Mouse (Mus musculus): ENCODE data around the gene Abtb2. TPM values are rescaled to one million over a fixed set of nuclear protein-coding genes. Genes with fewer than 3 reads are reported as not detected.

Gene Abtb2
- polyA plus RNA-seq, 1 experiment = 10.6 TPM

DNA sequence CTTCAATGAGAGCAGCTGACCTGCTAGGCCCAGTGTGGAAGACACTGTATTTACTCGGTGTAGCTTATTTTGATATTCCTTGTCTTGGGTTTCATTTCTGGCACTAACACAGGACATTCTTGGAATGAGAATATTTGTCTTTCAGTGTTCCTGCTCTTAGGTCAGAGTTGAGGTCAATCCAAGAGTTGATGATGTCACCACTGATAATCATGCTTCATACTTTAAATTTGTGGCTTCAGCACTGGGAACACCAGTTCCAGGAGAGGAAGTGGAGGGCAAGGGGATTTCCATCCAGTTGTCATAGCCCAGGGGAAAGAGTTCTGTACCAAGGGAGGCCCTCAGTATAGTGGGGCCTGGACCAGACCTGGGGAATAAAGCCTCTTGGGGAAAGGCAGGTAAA lies 3.6 kb downstream of the Abtb2 start:
- TF ChIP-seq POLR2A (IDR thresholded peaks at IDR 0.05; ENCODE audit: low read depth, low read length) (no peak), CTCF (IDR thresholded peaks at IDR 0.05; ENCODE audit: extremely low read depth, insufficient read depth, insufficient read length, insufficient replicate concordance) (no peak)
- no peak for DNase-seq (ENCODE audit: low read depth in 1 of 2, low spot score in 2 of 2)
- WGBS = 65% methylated on average over 1 of the region's 1 CpGs
- Histone ChIP-seq H3K4me3 (ENCODE audit: extremely low read depth, insufficient read depth, insufficient read length) (no peak overlapping the region), H3K4me1 (ENCODE audit: control insufficient read depth, insufficient read depth, insufficient read length) (peaks cover 6% of the 10 kb centered on the region), H3K27me3 (ENCODE audit: control insufficient read depth, insufficient read depth, low read length) (peaks cover 9% of the 10 kb centered on the region; the same call in 1 of the 2 replicates), H3K36me3 (ENCODE audit: control insufficient read depth, insufficient read depth, low read length) (no peaks in the 10 kb centered on the region), H3K27ac (ENCODE audit: insufficient read depth, low read length) (no peak overlapping the region)

DNA sequence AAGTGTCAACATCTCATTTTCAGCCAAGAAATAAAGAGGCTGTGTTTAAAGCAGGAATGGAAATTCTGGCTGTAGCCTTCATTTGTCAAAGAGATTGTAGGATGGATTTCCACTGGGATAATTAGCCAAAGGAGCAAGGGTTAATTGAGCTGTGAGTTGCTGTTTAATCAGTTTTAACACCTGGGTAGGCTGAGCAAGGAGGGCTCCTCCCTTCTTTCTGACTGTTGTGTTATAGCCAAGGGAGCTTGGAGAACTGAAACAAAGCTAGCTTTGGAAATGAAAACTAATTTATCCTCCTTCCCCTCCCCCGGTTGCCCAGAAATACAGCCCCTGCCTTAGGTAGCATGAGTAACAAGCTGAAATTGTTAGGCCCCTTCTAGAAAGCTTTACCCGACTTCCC lies 6.2 kb downstream of the Abtb2 start:
- H3K4me1 ChIP-seq (ENCODE audit: control insufficient read depth, insufficient read depth, insufficient read length) = no peaks in the 10 kb centered on the region; the same call in 1 of the 2 replicates
- 76% methylated on average over 2 of the region's 2 CpGs for WGBS
- no peak for DNase-seq (ENCODE audit: low read depth in 1 of 2, low spot score in 2 of 2)
- H3K4me3 ChIP-seq (ENCODE audit: extremely low read depth, insufficient read depth, insufficient read length) = no peak overlapping the region
- peaks cover 4% of the 10 kb centered on the region; the same call in 1 of the 2 replicates for H3K27me3 ChIP-seq (ENCODE audit: control insufficient read depth, insufficient read depth, low read length)
- TF ChIP-seq CTCF (IDR thresholded peaks at IDR 0.05; ENCODE audit: extremely low read depth, insufficient read depth, insufficient read length, insufficient replicate concordance) = no peak
- TF ChIP-seq POLR2A (IDR thresholded peaks at IDR 0.05; ENCODE audit: low read depth, low read length) = no peak
- no peak overlapping the region for H3K27ac ChIP-seq (ENCODE audit: insufficient read depth, low read length)
- no peaks in the 10 kb centered on the region for H3K36me3 ChIP-seq (ENCODE audit: control insufficient read depth, insufficient read depth, low read length)

DNA sequence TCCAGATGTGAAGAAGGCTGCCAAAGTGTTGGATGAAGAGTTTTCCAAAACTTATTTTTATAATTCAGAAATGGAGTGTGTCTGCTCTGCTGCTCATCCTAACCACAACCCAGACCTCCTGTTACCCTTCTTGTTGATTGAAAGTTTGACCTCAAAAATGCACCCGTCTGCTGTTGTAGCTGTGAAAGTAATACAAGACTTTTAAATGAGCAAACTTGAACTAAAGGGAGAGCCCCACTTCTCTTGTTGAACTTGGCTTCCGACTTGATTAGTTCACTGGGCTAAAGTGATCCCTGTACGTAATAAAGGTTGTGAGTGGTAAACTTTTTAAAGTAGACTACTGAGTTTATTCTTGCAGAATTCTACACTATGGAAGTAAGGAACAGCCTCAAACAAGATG lies 10.3 kb downstream of the Abtb2 start:
- no peaks in the 10 kb centered on the region for H3K36me3 ChIP-seq (ENCODE audit: control insufficient read depth, insufficient read depth, low read length)
- no peaks in the 10 kb centered on the region; the same call in 1 of the 2 replicates for H3K4me1 ChIP-seq (ENCODE audit: control insufficient read depth, insufficient read depth, insufficient read length)
- WGBS = 65% methylated on average over 3 of the region's 3 CpGs
- no peak overlapping the region for H3K27ac ChIP-seq (ENCODE audit: insufficient read depth, low read length)
- no peaks in the 10 kb centered on the region for H3K27me3 ChIP-seq (ENCODE audit: control insufficient read depth, insufficient read depth, low read length)
- no peak for DNase-seq (ENCODE audit: low read depth in 1 of 2, low spot score in 2 of 2)
- no peak overlapping the region for H3K4me3 ChIP-seq (ENCODE audit: extremely low read depth, insufficient read depth, insufficient read length)
- no peak for TF ChIP-seq CTCF (IDR thresholded peaks at IDR 0.05; ENCODE audit: extremely low read depth, insufficient read depth, insufficient read length, insufficient replicate concordance)
- no peak for TF ChIP-seq POLR2A (IDR thresholded peaks at IDR 0.05; ENCODE audit: low read depth, low read length)

DNA sequence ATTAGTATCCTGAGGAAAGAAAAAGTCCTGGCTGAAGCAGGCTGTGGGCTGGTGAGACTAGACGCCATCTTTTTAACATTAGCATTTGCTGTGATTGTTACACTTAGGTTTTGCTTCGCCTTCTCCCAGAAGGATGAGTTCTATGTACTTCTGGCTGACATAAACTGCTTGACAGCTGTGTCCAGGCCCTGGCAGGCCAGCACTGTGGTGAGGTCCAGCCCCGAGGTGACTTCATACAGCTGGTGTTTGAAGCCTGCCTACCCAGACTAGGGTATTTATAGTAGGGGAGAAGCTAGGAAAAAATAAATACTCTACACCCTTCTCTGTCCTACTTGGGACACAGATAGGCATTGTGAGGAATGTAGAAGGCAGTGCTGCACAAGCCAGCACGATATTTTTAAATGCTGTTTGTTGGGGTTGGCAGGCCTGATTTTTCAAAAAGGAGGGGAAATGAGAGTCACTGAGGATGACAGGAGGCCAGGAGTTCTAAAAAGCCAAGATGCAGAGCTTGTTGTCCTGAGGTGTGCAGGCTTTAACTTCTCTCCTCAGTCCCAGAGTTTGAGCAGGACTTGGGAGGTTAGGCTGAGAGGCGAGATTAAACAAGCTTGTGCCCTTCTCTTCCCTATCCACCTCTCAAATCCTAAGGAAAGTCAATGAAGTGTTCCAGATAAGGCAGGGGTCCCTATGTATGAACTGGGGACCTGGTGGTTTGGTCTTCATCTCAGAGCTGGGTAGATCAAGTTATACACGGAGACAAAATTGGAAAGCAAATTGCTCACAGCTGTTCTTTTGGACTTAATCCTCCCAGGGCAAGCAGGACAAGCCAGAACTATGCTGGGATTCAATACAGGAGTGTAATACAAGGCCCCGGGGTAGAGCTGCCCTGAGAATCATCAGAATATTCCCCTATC lies 11.9 kb downstream of the Abtb2 start:
- TF ChIP-seq POLR2A (IDR thresholded peaks at IDR 0.05; ENCODE audit: low read depth, low read length) (no peak), CTCF (IDR thresholded peaks at IDR 0.05; ENCODE audit: extremely low read depth, insufficient read depth, insufficient read length, insufficient replicate concordance) (no peak)
- no peak overlapping the region for H3K27ac ChIP-seq (ENCODE audit: insufficient read depth, low read length)
- DNase-seq (ENCODE audit: low read depth in 1 of 2, low spot score in 2 of 2) = no peak
- H3K4me3 ChIP-seq (ENCODE audit: extremely low read depth, insufficient read depth, insufficient read length) = no peak overlapping the region
- H3K36me3 ChIP-seq (ENCODE audit: control insufficient read depth, insufficient read depth, low read length) = no peaks in the 10 kb centered on the region
- no peaks in the 10 kb centered on the region; the same call in 1 of the 2 replicates for H3K4me1 ChIP-seq (ENCODE audit: control insufficient read depth, insufficient read depth, insufficient read length)
- no peaks in the 10 kb centered on the region for H3K27me3 ChIP-seq (ENCODE audit: control insufficient read depth, insufficient read depth, low read length)
- WGBS = 84% methylated on average over 7 of the region's 7 CpGs

DNA sequence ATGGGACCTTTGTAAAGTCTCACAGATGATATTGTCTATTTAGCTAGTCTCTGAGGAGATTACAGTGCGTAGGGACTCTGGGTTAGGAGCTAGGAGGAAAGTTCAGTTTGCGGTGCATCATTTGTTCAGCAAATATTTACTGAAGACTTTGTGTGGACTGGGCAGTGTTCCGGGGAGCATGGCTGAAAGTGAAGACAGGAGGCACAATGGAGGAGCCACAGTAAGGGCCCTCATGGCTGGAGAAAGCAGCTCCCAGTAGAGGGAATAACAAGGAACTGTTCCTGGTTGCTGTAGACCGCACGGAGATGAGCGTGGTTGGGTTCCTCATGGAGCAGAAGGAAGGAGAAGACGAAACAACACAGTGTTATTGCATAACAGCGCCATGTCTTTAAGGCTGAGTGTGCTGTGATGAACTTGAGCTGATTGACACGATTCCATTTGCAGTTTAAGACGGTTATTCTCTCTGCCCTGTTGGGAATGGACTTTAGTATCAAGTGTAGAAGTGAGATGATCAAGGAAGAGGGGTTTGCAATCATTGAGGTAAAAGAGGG lies 12.6 kb downstream of the Abtb2 start:
- Histone ChIP-seq H3K27ac (ENCODE audit: insufficient read depth, low read length) (no peak overlapping the region), H3K4me3 (ENCODE audit: extremely low read depth, insufficient read depth, insufficient read length) (no peak overlapping the region)

DNA sequence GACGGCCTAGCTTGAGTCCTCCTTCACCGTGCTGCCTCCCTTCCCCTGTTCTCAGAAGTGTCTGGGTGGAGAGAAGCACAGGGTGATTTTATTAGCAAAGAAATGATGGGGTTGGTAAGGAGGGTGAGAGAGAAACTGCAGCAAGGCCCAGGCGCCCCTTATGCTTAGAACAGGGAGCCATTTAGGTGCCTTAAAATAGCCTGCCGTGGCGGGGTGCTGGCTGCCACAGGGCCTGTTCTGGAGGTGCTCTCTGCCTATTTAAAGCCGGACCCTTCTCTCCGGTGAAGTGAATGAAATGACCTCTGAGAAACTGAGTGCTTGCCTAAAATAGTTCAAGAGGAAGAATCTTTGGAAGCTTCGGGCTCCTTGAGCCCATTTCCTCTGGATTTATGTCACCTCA lies 14.6 kb downstream of the Abtb2 start:
- Histone ChIP-seq H3K4me1 (ENCODE audit: control insufficient read depth, insufficient read depth, insufficient read length) (peaks cover 2% of the 10 kb centered on the region; the same call in 1 of the 2 replicates), H3K36me3 (ENCODE audit: control insufficient read depth, insufficient read depth, low read length) (no peaks in the 10 kb centered on the region), H3K27me3 (ENCODE audit: control insufficient read depth, insufficient read depth, low read length) (no peaks in the 10 kb centered on the region), H3K4me3 (ENCODE audit: extremely low read depth, insufficient read depth, insufficient read length) (no peak overlapping the region), H3K27ac (ENCODE audit: insufficient read depth, low read length) (no peak overlapping the region)
- TF ChIP-seq POLR2A (IDR thresholded peaks at IDR 0.05; ENCODE audit: low read depth, low read length) = no peak
- no peak for TF ChIP-seq CTCF (IDR thresholded peaks at IDR 0.05; ENCODE audit: extremely low read depth, insufficient read depth, insufficient read length, insufficient replicate concordance)
- no peak for DNase-seq (ENCODE audit: low read depth in 1 of 2, low spot score in 2 of 2)
- WGBS = 83% methylated on average over 8 of the region's 8 CpGs

More for the DNA sequence above, 12.6 kb downstream of the Abtb2 start:
- WGBS = 87% methylated on average over 10 of the region's 10 CpGs
- Histone ChIP-seq H3K4me1 (ENCODE audit: control insufficient read depth, insufficient read depth, insufficient read length) (peaks cover 2% of the 10 kb centered on the region; the same call in 1 of the 2 replicates), H3K36me3 (ENCODE audit: control insufficient read depth, insufficient read depth, low read length) (no peaks in the 10 kb centered on the region), H3K27me3 (ENCODE audit: control insufficient read depth, insufficient read depth, low read length) (no peaks in the 10 kb centered on the region)
- TF ChIP-seq CTCF (IDR thresholded peaks at IDR 0.05; ENCODE audit: extremely low read depth, insufficient read depth, insufficient read length, insufficient replicate concordance) (no peak), POLR2A (IDR thresholded peaks at IDR 0.05; ENCODE audit: low read depth, low read length) (no peak)
- DNase-seq (ENCODE audit: low read depth in 1 of 2, low spot score in 2 of 2) = no peak
